Mouse (Mus musculus) liver, embryonic 15.5 days (tissue): ENCODE data around the gene Pik3r6. TPM values are rescaled to one million over a fixed set of nuclear protein-coding genes. Genes with fewer than 3 reads are reported as not detected.

Experiments
- ATAC-seq: fragments of 200-750 bp; cut with Nextera tagmentation; 2 replicates; pipeline ENCODE4 v1.8.0; 2017; ENCODE audit warnings: moderate number of reproducible peaks, mild to moderate bottlenecking, moderate library complexity; ENCODE audit not compliant: insufficient read depth
- H3K27ac ChIP-seq: fragments of 300-500 bp; sonication (generic); replicated peaks from 2 replicates; pipeline ENCODE4 v1.5.1; 2015; ENCODE audit warnings: mild to moderate bottlenecking, inconsistent platforms
- H3K27me3 ChIP-seq: fragments of 300-500 bp; sonication (generic); 2 replicates; pipeline ENCODE4 v1.6.1; 2015; ENCODE audit warnings: mild to moderate bottlenecking, inconsistent platforms
- H3K36me3 ChIP-seq: fragments of 300-500 bp; sonication (generic); replicated peaks from 2 replicates; pipeline ENCODE4 v1.6.1; 2015; ENCODE audit warnings: moderate library complexity, mild to moderate bottlenecking, inconsistent platforms
- H3K4me1 ChIP-seq: fragments of 300-500 bp; sonication (generic); replicated peaks from 2 replicates; pipeline ENCODE4 v1.6.1; 2015; ENCODE audit warnings: inconsistent platforms
- H3K4me2 ChIP-seq: fragments of 300-500 bp; sonication (generic); 2 replicates; pipeline ENCODE4 v1.6.1; 2015; ENCODE audit warnings: moderate library complexity, mild to moderate bottlenecking, inconsistent platforms
- H3K4me3 ChIP-seq: fragments of 300-500 bp; sonication (generic); replicated peaks from 2 replicates; pipeline ENCODE4 v1.5.1; 2015; ENCODE audit warnings: mild to moderate bottlenecking, inconsistent platforms
- H3K9ac ChIP-seq: fragments of 300-500 bp; sonication (generic); 2 replicates; pipeline ENCODE4 v1.6.1; 2015; ENCODE audit warnings: moderate library complexity, mild to moderate bottlenecking, inconsistent platforms
- H3K9me3 ChIP-seq: fragments of 300-500 bp; sonication (generic); replicated peaks from 2 replicates; pipeline ENCODE4 v1.6.1; 2016; ENCODE audit warnings: inconsistent platforms
- WGBS: fragments of 180-500 bp; shearing (Covaris S2); methylation state at CpG from one replicate; pipeline ENCODE4 v1.1.7; 2015; ENCODE audit warnings: mixed read lengths; ENCODE audit not compliant: insufficient replicate concordance; 5-methylcytosine and 5-hydroxymethylcytosine counted together
- polyA plus RNA-seq: library from polyadenylated mRNA; unstranded; fragments of >200 nt; fragmentation: Nextera tagmentation; extraction: Ambion mirVana; gene quantifications from 2 replicates; pipeline ENCODE4 v1.2.1, GENCODE M21; 2015

Pik3r6 gene
- polyA plus RNA-seq, 1 experiment from 2014 or later, result 2.1 TPM

DNA sequence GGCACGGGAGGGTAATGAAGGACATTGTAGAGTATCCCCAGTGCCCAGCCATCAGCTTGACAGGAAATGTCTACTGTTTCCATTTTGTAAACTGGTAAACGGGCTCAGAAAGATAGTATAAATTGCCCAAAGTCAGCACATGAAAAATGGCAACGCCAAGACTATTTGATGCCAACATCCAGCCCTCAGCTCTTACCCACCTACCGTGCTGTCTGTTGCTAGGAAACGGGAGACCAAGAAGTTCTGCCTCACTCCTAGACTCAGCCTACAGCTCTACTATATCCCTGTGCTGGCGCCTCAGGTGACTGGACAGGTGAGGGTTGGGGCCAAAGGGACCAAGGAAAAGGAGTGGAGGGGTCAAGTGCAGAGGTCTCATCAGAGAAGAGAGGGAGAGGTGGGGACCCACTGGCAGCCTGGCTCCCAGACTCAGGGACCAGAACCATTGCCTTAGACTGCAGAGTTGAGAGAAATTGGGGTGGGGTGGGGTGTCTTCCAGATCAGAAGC lies 31.2 kb downstream of the Pik3r6 start:
- no peak overlapping the region for H3K4me3 ChIP-seq
- no peaks in the 10 kb centered on the region for H3K9me3 ChIP-seq
- H3K27me3 ChIP-seq, result no peaks in the 10 kb centered on the region
- no peak for ATAC-seq
- no peak overlapping the region for H3K27ac ChIP-seq
- H3K9ac ChIP-seq, result no peak overlapping the region
- H3K4me2 ChIP-seq, result no peak overlapping the region
- H3K4me1 ChIP-seq, result no peaks in the 10 kb centered on the region
- no peaks in the 10 kb centered on the region for H3K36me3 ChIP-seq
- 66% methylated on average over 6 of the region's 6 CpGs for WGBS

DNA sequence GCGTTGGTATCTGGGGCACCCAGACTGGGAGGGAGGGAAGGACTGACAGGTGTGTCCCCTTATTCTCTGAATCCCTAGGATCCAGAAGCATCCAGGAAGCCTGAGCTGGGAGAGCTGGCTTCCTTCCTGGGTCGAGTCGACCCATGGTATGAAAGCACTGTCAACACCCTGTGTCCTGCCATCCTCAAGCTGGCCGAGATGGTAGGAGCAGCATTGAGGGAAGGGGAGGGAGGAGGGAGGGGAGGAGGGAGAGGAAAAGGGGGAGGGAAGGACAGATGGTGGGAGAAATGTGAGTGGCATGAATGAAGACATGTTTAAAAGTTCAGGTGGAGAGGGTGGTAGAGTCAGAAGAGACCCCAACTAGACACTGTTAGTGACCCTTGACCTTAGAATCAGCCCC lies 33.2 kb downstream of the Pik3r6 start:
- H3K27me3 ChIP-seq, result no peaks in the 10 kb centered on the region
- ATAC-seq, result no peak
- WGBS, result 46% methylated on average over 4 of the region's 4 CpGs

DNA sequence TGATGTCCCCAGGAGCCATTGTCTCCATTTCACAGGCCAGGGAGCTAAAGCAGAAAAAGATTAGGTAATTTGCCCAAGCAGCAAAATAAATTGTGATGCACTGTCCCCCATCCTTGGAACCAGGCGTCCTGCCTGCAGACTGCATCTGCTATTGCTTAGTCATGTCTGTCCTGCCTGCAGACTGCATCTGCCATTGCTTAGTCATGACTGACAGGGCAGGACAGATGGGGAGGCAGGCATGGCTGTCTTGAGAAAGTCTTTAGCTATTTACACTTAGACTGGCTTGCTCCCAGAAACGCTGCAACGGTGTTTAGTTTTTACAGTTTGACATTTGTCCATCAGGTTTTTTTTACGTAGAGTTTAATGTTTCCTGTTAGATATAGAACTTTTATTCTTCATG lies 33.6 kb downstream of the Pik3r6 start:
- Histone ChIP-seq H3K4me1 (no peaks in the 10 kb centered on the region), H3K36me3 (no peaks in the 10 kb centered on the region), H3K4me2 (no peak overlapping the region), H3K27me3 (no peaks in the 10 kb centered on the region), H3K27ac (no peak overlapping the region), H3K4me3 (no peak overlapping the region), H3K9me3 (no peaks in the 10 kb centered on the region), H3K9ac (no peak overlapping the region)
- no peak for ATAC-seq
- WGBS, result 51% methylated on average over 4 of the region's 4 CpGs

More for the DNA sequence above, 33.2 kb downstream of the Pik3r6 start:
- H3K4me2 ChIP-seq, result no peak overlapping the region
- no peak overlapping the region for H3K4me3 ChIP-seq
- no peaks in the 10 kb centered on the region for H3K4me1 ChIP-seq
- H3K27ac ChIP-seq, result no peak overlapping the region
- H3K36me3 ChIP-seq, result no peaks in the 10 kb centered on the region
- H3K9me3 ChIP-seq, result no peaks in the 10 kb centered on the region
- no peak overlapping the region for H3K9ac ChIP-seq

DNA sequence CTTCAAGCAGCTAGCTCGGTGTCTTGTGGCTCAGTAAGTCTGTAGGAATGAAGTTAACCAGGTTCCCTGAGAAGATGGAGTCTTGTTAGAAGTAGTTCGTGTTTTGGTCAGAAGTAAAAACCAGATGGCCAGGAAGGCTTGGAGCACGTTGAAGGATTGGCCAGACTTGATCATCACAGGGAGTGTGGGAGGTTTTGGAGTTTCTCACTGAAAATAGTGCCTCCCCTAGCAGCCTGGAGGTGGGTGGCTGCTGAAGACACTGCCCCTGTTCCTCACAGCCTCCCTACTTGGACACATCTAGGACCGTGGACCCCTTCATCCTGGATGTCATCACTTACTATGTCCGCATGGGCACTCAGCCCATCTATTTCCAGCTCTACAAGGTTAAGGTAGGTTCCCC lies 36.8 kb downstream of the Pik3r6 start:
- no peak for ATAC-seq

DNA sequence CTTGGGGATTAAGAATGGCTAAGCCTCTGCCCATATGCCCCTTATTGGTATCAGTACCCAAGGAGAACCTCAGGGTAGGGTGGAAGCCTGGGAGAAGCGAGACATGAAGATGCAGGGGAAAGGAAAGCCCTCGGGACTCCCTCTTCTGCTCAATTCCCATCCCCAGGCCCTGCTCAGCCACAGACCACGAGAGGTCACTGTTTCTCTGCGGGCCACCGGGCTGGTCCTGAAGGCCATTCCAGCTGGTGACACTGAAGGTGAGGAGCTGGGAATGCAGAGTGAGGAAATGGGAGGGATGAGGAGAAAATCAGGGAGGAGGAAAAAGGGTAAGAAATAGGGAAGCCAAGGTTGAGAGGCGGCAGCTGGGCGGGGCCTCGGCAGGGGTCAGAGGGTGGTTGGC lies 41.7 kb downstream of the Pik3r6 start:
- Histone ChIP-seq H3K27ac (no peak overlapping the region), H3K4me3 (no peak overlapping the region), H3K4me1 (no peaks in the 10 kb centered on the region), H3K4me2 (no peak overlapping the region), H3K36me3 (no peaks in the 10 kb centered on the region), H3K9me3 (no peaks in the 10 kb centered on the region), H3K27me3 (no peaks in the 10 kb centered on the region), H3K9ac (no peak overlapping the region)
- ATAC-seq, result no peak
- WGBS, result 34% methylated on average over 8 of the region's 8 CpGs

More for the DNA sequence above, 36.8 kb downstream of the Pik3r6 start:
- WGBS, result 61% methylated on average over 5 of the region's 5 CpGs
- Histone ChIP-seq H3K27ac (no peak overlapping the region), H3K9me3 (no peaks in the 10 kb centered on the region), H3K4me3 (no peak overlapping the region), H3K4me1 (no peaks in the 10 kb centered on the region), H3K4me2 (no peak overlapping the region), H3K27me3 (no peaks in the 10 kb centered on the region), H3K9ac (no peak overlapping the region), H3K36me3 (no peaks in the 10 kb centered on the region)

DNA sequence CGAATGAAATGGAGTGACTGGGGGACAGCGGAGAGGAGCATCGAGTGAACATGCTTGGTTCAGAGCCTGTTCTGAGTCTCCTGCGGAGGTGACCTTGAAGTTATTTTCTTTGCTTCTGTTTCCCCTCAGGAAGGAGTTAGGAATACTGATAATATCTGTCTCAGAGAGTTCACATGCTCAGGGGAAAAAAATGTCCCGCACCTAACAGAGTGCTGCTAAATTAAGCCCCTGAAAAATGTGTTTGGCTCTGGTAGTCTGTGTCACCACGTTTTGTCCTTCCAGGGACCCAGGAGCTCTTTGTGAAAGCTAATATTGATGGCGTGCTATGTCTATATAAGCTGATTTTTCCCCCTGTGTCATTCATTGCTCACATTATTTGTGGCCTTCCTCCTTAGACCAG lies 42.4 kb downstream of the Pik3r6 start:
- ATAC-seq, result no peak
- no peaks in the 10 kb centered on the region for H3K9me3 ChIP-seq
- no peaks in the 10 kb centered on the region for H3K36me3 ChIP-seq
- no peak overlapping the region for H3K27ac ChIP-seq
- H3K4me2 ChIP-seq, result no peak overlapping the region
- whole genome bisulfite sequencing, result 38% methylated on average over 7 of the region's 7 CpGs
- H3K9ac ChIP-seq, result no peak overlapping the region
- H3K4me3 ChIP-seq, result no peak overlapping the region
- no peaks in the 10 kb centered on the region for H3K27me3 ChIP-seq
- no peaks in the 10 kb centered on the region for H3K4me1 ChIP-seq

DNA sequence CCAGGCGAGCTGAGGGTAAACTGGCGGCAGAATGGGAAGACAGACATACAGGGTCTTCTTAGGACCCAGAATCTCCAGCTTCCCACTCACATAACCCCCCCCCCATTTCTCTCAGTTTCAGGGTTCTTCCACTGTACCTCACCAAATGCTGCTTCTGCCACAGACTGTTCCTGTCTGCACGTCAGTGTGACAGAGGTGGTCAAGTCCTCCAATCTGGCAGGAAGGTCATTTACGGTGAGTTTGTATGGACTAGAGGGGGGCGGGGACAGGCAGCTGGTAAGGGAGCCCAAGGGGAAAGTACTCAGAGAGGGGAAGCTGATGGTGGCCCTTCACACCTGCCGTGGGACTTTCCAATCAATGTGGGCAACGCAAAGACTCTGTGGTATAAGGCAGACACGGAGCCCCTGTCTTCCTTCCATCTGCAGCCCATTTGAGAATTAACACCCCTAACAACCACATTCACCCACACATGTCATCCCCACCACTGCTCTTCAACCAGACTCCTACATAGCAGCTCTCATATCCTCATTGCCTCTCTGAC lies 42.9 kb downstream of the Pik3r6 start:
- H3K4me2 ChIP-seq, result no peak overlapping the region
- H3K36me3 ChIP-seq, result no peaks in the 10 kb centered on the region
- H3K9ac ChIP-seq, result no peak overlapping the region
- H3K27me3 ChIP-seq, result no peaks in the 10 kb centered on the region
- H3K4me1 ChIP-seq, result no peaks in the 10 kb centered on the region
- WGBS, result 56% methylated on average over 8 of the region's 8 CpGs
- H3K9me3 ChIP-seq, result no peaks in the 10 kb centered on the region
- no peak overlapping the region for H3K4me3 ChIP-seq
- H3K27ac ChIP-seq, result no peak overlapping the region
- ATAC-seq, result no peak

DNA sequence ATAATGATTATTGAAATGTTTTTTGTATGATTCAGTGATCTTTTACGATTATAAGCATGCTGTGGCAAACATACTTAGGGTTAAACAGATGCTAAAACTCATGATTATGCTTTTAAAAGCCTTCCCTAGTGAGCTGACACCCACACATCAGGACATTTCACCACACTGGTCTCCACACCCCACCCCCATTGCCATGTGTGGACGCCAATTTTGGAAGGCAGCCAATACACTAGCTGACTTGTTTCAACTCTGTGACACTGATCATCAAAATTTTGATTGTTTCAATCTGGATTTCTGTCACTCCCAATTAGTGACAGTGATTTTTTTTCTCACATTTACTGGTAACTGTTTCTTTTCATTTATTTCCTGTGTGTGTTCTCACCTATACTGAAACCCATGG lies 44.7 kb downstream of the Pik3r6 start:
- ATAC-seq, result no peak
- Histone ChIP-seq H3K9ac (no peak overlapping the region), H3K36me3 (no peaks in the 10 kb centered on the region), H3K4me3 (no peak overlapping the region), H3K9me3 (no peaks in the 10 kb centered on the region), H3K4me1 (no peaks in the 10 kb centered on the region), H3K4me2 (no peak overlapping the region), H3K27ac (no peak overlapping the region), H3K27me3 (no peaks in the 10 kb centered on the region)
- WGBS, result 43% methylated on average over 2 of the region's 2 CpGs

DNA sequence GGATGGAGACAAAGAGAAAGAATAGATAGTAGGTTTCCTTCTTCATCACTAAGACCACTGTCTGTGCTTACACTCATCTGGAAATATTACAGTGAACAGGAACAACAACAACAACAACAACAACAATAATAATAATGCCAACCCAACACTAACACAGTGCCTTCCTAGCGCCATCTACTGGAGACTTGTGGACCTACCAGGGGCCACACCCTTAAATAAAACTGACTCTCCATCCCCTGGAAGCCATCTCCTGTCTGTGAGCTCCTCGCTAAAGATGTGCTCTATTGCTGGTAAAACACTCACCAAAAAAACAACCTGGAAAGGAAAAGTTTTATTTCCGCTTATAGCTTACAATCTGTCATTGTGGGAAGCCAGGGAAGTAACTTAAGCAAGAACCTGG lies 46.8 kb downstream of the Pik3r6 start:
- H3K9me3 ChIP-seq, result no peaks in the 10 kb centered on the region
- H3K4me3 ChIP-seq, result no peak overlapping the region
- H3K4me1 ChIP-seq, result no peaks in the 10 kb centered on the region
- no peaks in the 10 kb centered on the region for H3K27me3 ChIP-seq
- 47% methylated on average over 3 of the region's 3 CpGs for WGBS
- ATAC-seq, result no peak
- no peak overlapping the region for H3K27ac ChIP-seq
- no peak overlapping the region for H3K9ac ChIP-seq
- H3K4me2 ChIP-seq, result no peak overlapping the region
- no peaks in the 10 kb centered on the region for H3K36me3 ChIP-seq

DNA sequence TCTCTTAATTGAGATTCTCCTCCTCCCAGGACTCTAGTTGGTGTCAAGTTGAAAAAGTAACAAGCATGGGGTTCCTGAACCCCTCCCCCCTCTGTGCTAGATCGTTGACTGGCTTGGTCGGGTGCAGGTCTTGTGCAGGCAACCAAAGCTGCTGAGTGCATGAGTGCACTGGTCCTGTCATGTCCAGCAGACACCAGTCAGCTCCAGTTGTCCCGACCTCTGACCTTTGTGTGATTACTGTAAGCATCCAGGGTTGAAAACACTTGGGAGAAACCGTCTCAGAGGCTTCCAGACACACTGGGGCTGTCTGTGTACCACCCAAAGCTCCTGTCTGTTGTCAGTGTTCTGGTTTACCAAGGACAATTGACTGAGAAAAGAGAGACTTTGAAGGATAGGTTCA lies 47.5 kb downstream of the Pik3r6 start:
- WGBS, result 48% methylated on average over 4 of the region's 4 CpGs
- no peaks in the 10 kb centered on the region for H3K4me1 ChIP-seq
- H3K27ac ChIP-seq, result no peak overlapping the region
- ATAC-seq, result no peak
- H3K9me3 ChIP-seq, result no peaks in the 10 kb centered on the region
- H3K4me3 ChIP-seq, result no peak overlapping the region
- no peaks in the 10 kb centered on the region for H3K36me3 ChIP-seq
- H3K27me3 ChIP-seq, result no peaks in the 10 kb centered on the region
- H3K4me2 ChIP-seq, result no peak overlapping the region
- H3K9ac ChIP-seq, result no peak overlapping the region

DNA sequence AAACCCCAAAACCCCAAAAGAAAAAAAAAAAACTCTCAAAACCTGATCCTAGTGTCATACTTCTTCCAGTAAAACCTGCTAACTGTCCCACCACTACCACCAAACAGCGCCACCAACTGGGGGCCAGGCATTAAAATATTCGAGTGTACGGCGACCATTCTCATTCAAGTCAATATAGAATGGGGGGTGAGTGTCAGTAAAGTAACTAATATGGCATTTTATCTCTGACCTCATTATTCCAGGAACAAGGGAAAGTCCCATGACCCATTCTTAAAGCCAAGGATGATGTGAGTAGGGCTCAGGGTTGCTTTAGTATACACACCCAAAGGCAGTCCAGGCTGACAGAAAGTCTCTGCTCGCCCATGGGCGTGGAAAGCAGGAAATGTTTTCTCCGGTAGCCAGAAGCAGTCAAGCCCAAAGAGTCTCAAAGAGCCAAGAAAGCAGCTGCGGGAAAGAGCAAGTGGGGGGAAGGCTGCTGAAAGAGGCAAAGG lies 51.2 kb downstream of the Pik3r6 start:
- no peak for ATAC-seq
- no peaks in the 10 kb centered on the region for H3K4me1 ChIP-seq
- 28% methylated on average over 8 of the region's 8 CpGs for WGBS

More for the DNA sequence above, 51.2 kb downstream of the Pik3r6 start:
- H3K27me3 ChIP-seq, result peaks cover 9% of the 10 kb centered on the region; the same call in 1 of the 2 replicates
- H3K36me3 ChIP-seq, result no peaks in the 10 kb centered on the region
- H3K4me3 ChIP-seq, result no peak overlapping the region
- no peaks in the 10 kb centered on the region for H3K9me3 ChIP-seq
- H3K4me2 ChIP-seq, result no peak overlapping the region
- no peak overlapping the region for H3K9ac ChIP-seq
- no peak overlapping the region for H3K27ac ChIP-seq
